Comparison of ENCODE assay signal across 8 mouse cellular contexts in genomic region chr19:46455032-46455431, GRCm38 (mm10). TPM values are rescaled to one million over a fixed set of nuclear protein-coding genes. Genes with fewer than 3 reads are reported as not detected.
DNase-seq lines count a peak whose midpoint lies in the region; ATAC-seq and TF ChIP-seq lines count a peak whose summit lies in the region.

No protein-coding gene starts in this region.

- H3K4me2 ChIP-seq in forebrain, embryonic 12.5 days = no peak overlapping the region
- no peak overlapping the region for H3K4me2 ChIP-seq in forebrain, embryonic 11.5 days (ENCODE audit: low read depth, low read length, severe bottlenecking)
- H3K4me2 ChIP-seq in intestine, embryonic 16.5 days (ENCODE audit: low read depth, low read length) = peak overlapping the region; percentile 34
- H3K4me2 ChIP-seq in liver, postnatal 0 days (ENCODE audit: low read depth, low read length) = peak overlapping the region; percentile 62
- H3K4me2 ChIP-seq in stomach, postnatal 0 days (replicated peaks; ENCODE audit: low read depth) = peak overlapping the region; percentile 6; the same call in 1 of the 2 replicates

- peak; percentile 83; the same call in 1 of the 2 replicates for TF ChIP-seq EP300 in liver, postnatal 0 days (IDR thresholded peaks at IDR 0.05; ENCODE audit: low read depth)
- no peak for TF ChIP-seq EP300 in stomach, postnatal 0 days (optimal IDR thresholded peaks at IDR 0.05)

- H3K4me3 ChIP-seq in forebrain, embryonic 12.5 days (replicated peaks) = no peak overlapping the region
- no peak overlapping the region for H3K4me3 ChIP-seq in forebrain, embryonic 11.5 days (ENCODE audit: low read depth, low read length)
- H3K4me3 ChIP-seq in intestine, embryonic 16.5 days (ENCODE audit: low read length) = no peak overlapping the region
- no peak overlapping the region for H3K4me3 ChIP-seq in liver, postnatal 0 days (ENCODE audit: low read depth, low read length)
- H3K4me3 ChIP-seq in stomach, postnatal 0 days (ENCODE audit: low read depth, low read length) = no peak overlapping the region

- ATAC-seq in forebrain, embryonic 12.5 days (ENCODE audit: low FRiP score) = no peak
- ATAC-seq in forebrain, embryonic 11.5 days (replicated peaks; ENCODE audit: low FRiP score) = no peak
- peak; percentile 49 for ATAC-seq in granulocyte monocyte progenitor cell, adult 5-6 weeks (replicated peaks; ENCODE audit: poor library complexity, severe bottlenecking)
- peak; percentile 73 for ATAC-seq in intestine, embryonic 16.5 days
- peak; percentile 66 for ATAC-seq in liver, postnatal 0 days
- peak; percentile 78 for ATAC-seq in stomach, postnatal 0 days (ENCODE audit: low FRiP score, low TSS enrichment)
- ATAC-seq in cerebellum, adult (ENCODE audit: insufficient number of reproducible peaks, low FRiP score, low TSS enrichment) = no peak

- no peak overlapping the region for H3K9ac ChIP-seq in forebrain, embryonic 12.5 days
- no peak overlapping the region for H3K9ac ChIP-seq in forebrain, embryonic 11.5 days (ENCODE audit: low read length)
- H3K9ac ChIP-seq in intestine, embryonic 16.5 days (ENCODE audit: low read depth, low read length) = peak overlapping the region; percentile 64
- peak overlapping the region; percentile 60 for H3K9ac ChIP-seq in liver, postnatal 0 days (replicated peaks)
- H3K9ac ChIP-seq in stomach, postnatal 0 days (ENCODE audit: low read length) = peak overlapping the region; percentile 35

- DNase-seq in forebrain, embryonic 11.5 days (ENCODE audit: low spot score) = no peak
- DNase-seq in liver, postnatal 0 days = peak; percentile 64
- DNase-seq in stomach, postnatal 0 days (ENCODE audit: low spot score) = peak; percentile 66
- no peak for DNase-seq in gastrocnemius, adult 18-20 months (ENCODE audit: low spot score)

- WGBS in forebrain, embryonic 12.5 days = 68% methylated on average over 1 of the region's 1 CpGs
- 86% methylated on average over 1 of the region's 1 CpGs for WGBS in forebrain, embryonic 11.5 days
- WGBS in intestine, embryonic 16.5 days = 11% methylated on average over 1 of the region's 1 CpGs
- WGBS in liver, postnatal 0 days (ENCODE audit: insufficient replicate concordance) = 0% methylated on average over 1 of the region's 1 CpGs
- WGBS in stomach, postnatal 0 days = 17% methylated on average over 1 of the region's 1 CpGs

- H3K27me3 ChIP-seq in forebrain, embryonic 12.5 days = no peaks in the 10 kb centered on the region
- H3K27me3 ChIP-seq in forebrain, embryonic 11.5 days (ENCODE audit: control insufficient read depth, insufficient read depth, low read length) = no peaks in the 10 kb centered on the region
- no peaks in the 10 kb centered on the region for H3K27me3 ChIP-seq in intestine, embryonic 16.5 days (replicated peaks; ENCODE audit: control insufficient read depth, insufficient read depth, low read length)
- no peaks in the 10 kb centered on the region for H3K27me3 ChIP-seq in liver, postnatal 0 days (ENCODE audit: insufficient read depth, low read length)
- no peaks in the 10 kb centered on the region for H3K27me3 ChIP-seq in stomach, postnatal 0 days (ENCODE audit: control insufficient read depth, insufficient read depth, low read length)

- no peak for TF ChIP-seq CTCF in liver, postnatal 0 days (IDR thresholded peaks at IDR 0.05; ENCODE audit: low read depth)
- TF ChIP-seq CTCF in stomach, postnatal 0 days (IDR thresholded peaks at IDR 0.05; ENCODE audit: low read depth) = no peak

- no peaks in the 10 kb centered on the region for H3K9me3 ChIP-seq in forebrain, embryonic 12.5 days
- no peaks in the 10 kb centered on the region for H3K9me3 ChIP-seq in forebrain, embryonic 11.5 days (ENCODE audit: control insufficient read depth, low read length)
- H3K9me3 ChIP-seq in intestine, embryonic 16.5 days (ENCODE audit: control insufficient read depth, low read length) = no peaks in the 10 kb centered on the region
- no peaks in the 10 kb centered on the region for H3K9me3 ChIP-seq in liver, postnatal 0 days (ENCODE audit: low read length)
- no peaks in the 10 kb centered on the region for H3K9me3 ChIP-seq in stomach, postnatal 0 days (ENCODE audit: control insufficient read depth, low read length)

- peaks cover 65% of the 10 kb centered on the region for H3K36me3 ChIP-seq in forebrain, embryonic 12.5 days (replicated peaks)
- no peaks in the 10 kb centered on the region for H3K36me3 ChIP-seq in forebrain, embryonic 11.5 days (ENCODE audit: control insufficient read depth, insufficient read depth, low read length)
- H3K36me3 ChIP-seq in intestine, embryonic 16.5 days (ENCODE audit: control insufficient read depth, insufficient read depth, low read length) = no peaks in the 10 kb centered on the region
- H3K36me3 ChIP-seq in liver, postnatal 0 days (replicated peaks; ENCODE audit: insufficient read depth, low read length) = peaks cover 7% of the 10 kb centered on the region
- 0 out of 2 replicates have a peak, but pooled peaks cover 7% of the 10 kb centered on the region for H3K36me3 ChIP-seq in stomach, postnatal 0 days (ENCODE audit: control insufficient read depth, insufficient read depth, low read length)

- peaks cover 12% of the 10 kb centered on the region for H3K4me1 ChIP-seq in forebrain, embryonic 12.5 days
- no peaks in the 10 kb centered on the region for H3K4me1 ChIP-seq in forebrain, embryonic 11.5 days (replicated peaks; ENCODE audit: control insufficient read depth, insufficient read depth, low read length)
- peaks cover 32% of the 10 kb centered on the region for H3K4me1 ChIP-seq in intestine, embryonic 16.5 days (ENCODE audit: control insufficient read depth, insufficient read depth, low read length)
- H3K4me1 ChIP-seq in liver, postnatal 0 days (ENCODE audit: insufficient read depth) = peaks cover 65% of the 10 kb centered on the region
- H3K4me1 ChIP-seq in stomach, postnatal 0 days (replicated peaks; ENCODE audit: control insufficient read depth, insufficient read depth) = peaks cover 8% of the 10 kb centered on the region; the same call in 1 of the 2 replicates

- H3K27ac ChIP-seq in forebrain, embryonic 12.5 days = 0 out of 2 replicates have a peak overlapping the region, but pooled peaks have one; percentile 25
- no peak overlapping the region for H3K27ac ChIP-seq in forebrain, embryonic 11.5 days (ENCODE audit: low read depth, low read length)
- H3K27ac ChIP-seq in intestine, embryonic 16.5 days (ENCODE audit: low read length) = peak overlapping the region; percentile 94
- peak overlapping the region; percentile 96 for H3K27ac ChIP-seq in liver, postnatal 0 days (ENCODE audit: low read depth)
- peak overlapping the region; percentile 94 for H3K27ac ChIP-seq in stomach, postnatal 0 days (replicated peaks)

RNA-seq across cellular contexts. Expression of gene Trim8, which starts 46.5 kb away (rescaled TPM):
- 33.9 and 35.1 TPM in 2 replicates for polyA plus RNA-seq in forebrain, embryonic 12.5 days (2016; fragmentation: Nextera tagmentation; extraction: Ambion mirVana)
- 30.7 and 39.5 TPM in 2 replicates for polyA plus RNA-seq in forebrain, embryonic 11.5 days (2014; fragmentation: Nextera tagmentation; extraction: Ambion mirVana)
- 10.9 and 13.9 TPM in 2 replicates for total RNA-seq in granulocyte monocyte progenitor cell, adult 5-6 weeks (2014; fragmentation: Nextera tagmentation)
- 12.2 and 13.6 TPM in 2 replicates for total RNA-seq in granulocyte monocyte progenitor cell, adult 5-6 weeks (2017)
- 10.1 and 13.7 TPM in 2 replicates for polyA plus RNA-seq in intestine, embryonic 16.5 days (2015; fragmentation: Nextera tagmentation; extraction: Ambion mirVana)
- 7.9 and 9.8 TPM in 2 replicates for polyA plus RNA-seq in liver, postnatal 0 days (2015; fragmentation: Nextera tagmentation; extraction: Ambion mirVana)
- polyA plus RNA-seq in stomach, postnatal 0 days (2015; fragmentation: Nextera tagmentation; extraction: Ambion mirVana) = 15.1 and 16.4 TPM in 2 replicates
- total RNA-seq in gastrocnemius, adult 18-20 months (2021) = 10 to 100 TPM; 17.6 to 22.5 TPM

RNA-seq across cellular contexts. Expression of gene Sufu, which starts 58.3 kb away (rescaled TPM):
- 38.7 and 44.1 TPM in 2 replicates for polyA plus RNA-seq in forebrain, embryonic 12.5 days (2016; fragmentation: Nextera tagmentation; extraction: Ambion mirVana)
- 48.3 and 48.6 TPM in 2 replicates for polyA plus RNA-seq in forebrain, embryonic 11.5 days (2014; fragmentation: Nextera tagmentation; extraction: Ambion mirVana)
- total RNA-seq in granulocyte monocyte progenitor cell, adult 5-6 weeks (2014; fragmentation: Nextera tagmentation) = 20.9 and 22.8 TPM in 2 replicates
- 7.2 and 9.0 TPM in 2 replicates for total RNA-seq in granulocyte monocyte progenitor cell, adult 5-6 weeks (2017)
- polyA plus RNA-seq in intestine, embryonic 16.5 days (2015; fragmentation: Nextera tagmentation; extraction: Ambion mirVana) = 20.5 and 20.7 TPM in 2 replicates
- 3.7 and 3.8 TPM in 2 replicates for polyA plus RNA-seq in liver, postnatal 0 days (2015; fragmentation: Nextera tagmentation; extraction: Ambion mirVana)
- 9.5 and 9.9 TPM in 2 replicates for polyA plus RNA-seq in stomach, postnatal 0 days (2015; fragmentation: Nextera tagmentation; extraction: Ambion mirVana)
- total RNA-seq in gastrocnemius, adult 18-20 months (2021) = 1 to 10 TPM; 5.0 to 5.4 TPM

RNA-seq across cellular contexts. Expression of gene Actr1a, which starts 59.5 kb away (rescaled TPM):
- 241 and 254 TPM in 2 replicates for polyA plus RNA-seq in forebrain, embryonic 12.5 days (2016; fragmentation: Nextera tagmentation; extraction: Ambion mirVana)
- 204 and 232 TPM in 2 replicates for polyA plus RNA-seq in forebrain, embryonic 11.5 days (2014; fragmentation: Nextera tagmentation; extraction: Ambion mirVana)
- 86.7 and 93.2 TPM in 2 replicates for total RNA-seq in granulocyte monocyte progenitor cell, adult 5-6 weeks (2014; fragmentation: Nextera tagmentation)
- 75.8 and 79.7 TPM in 2 replicates for total RNA-seq in granulocyte monocyte progenitor cell, adult 5-6 weeks (2017)
- polyA plus RNA-seq in intestine, embryonic 16.5 days (2015; fragmentation: Nextera tagmentation; extraction: Ambion mirVana) = 116 and 119 TPM in 2 replicates
- polyA plus RNA-seq in liver, postnatal 0 days (2015; fragmentation: Nextera tagmentation; extraction: Ambion mirVana) = 31.8 and 35.4 TPM in 2 replicates
- 90.1 and 94.7 TPM in 2 replicates for polyA plus RNA-seq in stomach, postnatal 0 days (2015; fragmentation: Nextera tagmentation; extraction: Ambion mirVana)
- 10 to 100 TPM; 51.8 to 57.1 TPM for total RNA-seq in gastrocnemius, adult 18-20 months (2021)

Comparison
In these comparisons a context has a peak if more than half of its experiments do, and no peak if none do; other contexts are left out.
1. ATAC-seq: peak in granulocyte monocyte progenitor cell, adult 5-6 weeks (single experiment), intestine, embryonic 16.5 days (single experiment), liver, postnatal 0 days (single experiment) and stomach, postnatal 0 days (single experiment); none in forebrain, embryonic 12.5 days (single experiment), forebrain, embryonic 11.5 days (single experiment) and cerebellum, adult (single experiment).
2. H3K4me2 ChIP-seq: peak in intestine, embryonic 16.5 days (single experiment), liver, postnatal 0 days (single experiment) and stomach, postnatal 0 days (single experiment); none in forebrain, embryonic 12.5 days (single experiment) and forebrain, embryonic 11.5 days (single experiment).
3. H3K9ac ChIP-seq: peak in intestine, embryonic 16.5 days (single experiment), liver, postnatal 0 days (single experiment) and stomach, postnatal 0 days (single experiment); none in forebrain, embryonic 12.5 days (single experiment) and forebrain, embryonic 11.5 days (single experiment).
4. DNase-seq: peak in liver, postnatal 0 days (single experiment) and stomach, postnatal 0 days (single experiment); none in forebrain, embryonic 11.5 days (single experiment) and gastrocnemius, adult 18-20 months (single experiment).